Mouse (Mus musculus) neural tube, embryonic 15.5 days (tissue): ENCODE measurements around the gene Prn. TPM values are rescaled to one million over a fixed set of nuclear protein-coding genes. Genes with fewer than 3 reads are reported as not detected.

Experiments
- ATAC-seq: fragments of 200-750 bp; cut with Nextera tagmentation; 2 replicates; pipeline ENCODE4 v1.8.0; 2017; ENCODE audit warnings: mild to moderate bottlenecking, moderate TSS enrichment, moderate library complexity; ENCODE audit not compliant: low FRiP score
- H3K27ac ChIP-seq: fragments of 300-500 bp; sonication (generic); replicated peaks from 2 replicates; pipeline ENCODE4 v1.5.1; 2015; ENCODE audit warnings: mild to moderate bottlenecking, inconsistent platforms
- H3K27me3 ChIP-seq: fragments of 300-500 bp; sonication (generic); replicated peaks from 2 replicates; pipeline ENCODE4 v1.6.1; 2015; ENCODE audit warnings: inconsistent platforms
- H3K36me3 ChIP-seq: fragments of 300-500 bp; sonication (generic); 2 replicates; pipeline ENCODE4 v1.6.1; 2015; ENCODE audit warnings: inconsistent platforms
- H3K4me1 ChIP-seq: fragments of 300-500 bp; sonication (generic); 2 replicates; pipeline ENCODE4 v1.6.1; 2015; ENCODE audit warnings: inconsistent platforms
- H3K4me2 ChIP-seq: fragments of 300-500 bp; sonication (generic); 2 replicates; pipeline ENCODE4 v1.6.1; 2015; ENCODE audit warnings: inconsistent platforms, mild to moderate bottlenecking, moderate library complexity
- H3K4me3 ChIP-seq: fragments of 300-500 bp; sonication (generic); replicated peaks from 2 replicates; pipeline ENCODE4 v1.5.1; 2015; ENCODE audit warnings: mild to moderate bottlenecking, inconsistent platforms
- H3K9ac ChIP-seq: fragments of 300-500 bp; sonication (generic); replicated peaks from 2 replicates; pipeline ENCODE4 v1.6.1; 2015; ENCODE audit warnings: mild to moderate bottlenecking, inconsistent platforms
- H3K9me3 ChIP-seq: fragments of 300-500 bp; sonication (generic); replicated peaks from 2 replicates; pipeline ENCODE4 v1.6.1; 2016; ENCODE audit warnings: inconsistent platforms
- WGBS: fragments of 180-500 bp; shearing (Covaris S2); methylation state at CpG from one replicate; pipeline ENCODE4 v1.1.7; 2015; ENCODE audit warnings: mixed read lengths; 5-methylcytosine and 5-hydroxymethylcytosine counted together
- polyA plus RNA-seq: library from polyadenylated mRNA; unstranded; fragments of >200 nt; fragmentation: Nextera tagmentation; extraction: Ambion mirVana; gene quantifications from 2 replicates; pipeline ENCODE4 v1.2.1, GENCODE M21; 2015

Prn gene
- polyA plus RNA-seq, 1 experiment from 2014 or later, result not detected

DNA sequence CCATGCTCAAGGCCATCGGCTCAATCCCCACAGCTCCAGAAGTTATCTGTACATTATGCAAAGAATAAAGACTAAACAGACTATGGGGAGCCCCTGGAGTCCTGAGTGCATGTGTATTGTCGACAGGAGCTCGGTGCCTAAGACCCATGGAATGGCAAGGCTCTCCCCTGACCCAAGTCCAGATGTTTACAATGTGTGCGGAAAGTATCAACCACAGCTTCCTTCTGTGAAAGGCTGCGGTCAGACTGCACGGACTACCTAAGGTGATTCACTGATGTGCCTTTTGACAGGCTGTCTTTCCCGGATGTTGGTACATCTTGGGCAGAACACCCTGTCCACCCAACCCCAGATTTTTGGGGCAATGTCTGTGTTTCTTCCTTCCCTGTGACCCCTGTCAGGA is 21.5 kb upstream of the Prn start:
- Histone ChIP-seq H3K4me1 (peaks cover 2% of the 10 kb centered on the region; the same call in 1 of the 2 replicates), H3K36me3 (no peaks in the 10 kb centered on the region), H3K27ac (no peak overlapping the region), H3K27me3 (no peaks in the 10 kb centered on the region), H3K9me3 (no peaks in the 10 kb centered on the region), H3K9ac (no peak overlapping the region), H3K4me3 (no peak overlapping the region), H3K4me2 (no peak overlapping the region)
- 82% methylated on average over 7 of the region's 7 CpGs for WGBS
- ATAC-seq, result no peak

- no peaks in the 10 kb centered on the region for H3K27me3 ChIP-seq
- H3K4me1 ChIP-seq, result no peaks in the 10 kb centered on the region
- H3K4me3 ChIP-seq, result no peak overlapping the region
- H3K27ac ChIP-seq, result no peak overlapping the region
- no peak overlapping the region for H3K4me2 ChIP-seq
- WGBS, result 31% methylated on average over 5 of the region's 5 CpGs
- no peak overlapping the region for H3K9ac ChIP-seq
- no peaks in the 10 kb centered on the region for H3K36me3 ChIP-seq
- H3K9me3 ChIP-seq, result no peaks in the 10 kb centered on the region
- no peak for ATAC-seq
Measured at GRCm38 (mm10) chr2:131892534-131892933, 17.2 kb upstream of the Prn start.

DNA sequence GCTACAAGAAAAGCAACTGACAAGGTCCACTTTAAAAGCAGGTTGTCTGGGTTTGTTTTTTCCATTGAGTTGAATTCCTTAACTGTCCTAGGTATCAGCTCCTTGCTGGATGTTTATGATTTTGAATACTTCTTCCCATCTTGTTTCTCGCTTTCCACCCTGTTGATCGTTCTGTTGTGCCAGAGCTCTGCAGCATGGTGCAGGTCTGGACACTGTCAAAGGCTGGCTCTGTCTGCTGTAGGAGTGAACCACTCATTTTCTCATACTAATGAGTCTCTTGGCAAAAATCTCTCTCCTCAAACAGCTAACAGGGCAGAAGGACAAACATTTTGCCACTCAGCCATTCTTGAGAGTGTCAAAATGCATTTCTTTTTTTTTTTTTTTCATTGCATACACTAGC is 14.7 kb upstream of the Prn start:
- WGBS, result 91% methylated on average over 2 of the region's 2 CpGs
- no peak overlapping the region for H3K9ac ChIP-seq
- no peaks in the 10 kb centered on the region for H3K36me3 ChIP-seq
- no peak overlapping the region for H3K4me3 ChIP-seq
- no peak overlapping the region for H3K4me2 ChIP-seq
- no peaks in the 10 kb centered on the region for H3K4me1 ChIP-seq
- H3K27ac ChIP-seq, result no peak overlapping the region
- no peak for ATAC-seq
- H3K27me3 ChIP-seq, result no peaks in the 10 kb centered on the region
- H3K9me3 ChIP-seq, result no peaks in the 10 kb centered on the region

DNA sequence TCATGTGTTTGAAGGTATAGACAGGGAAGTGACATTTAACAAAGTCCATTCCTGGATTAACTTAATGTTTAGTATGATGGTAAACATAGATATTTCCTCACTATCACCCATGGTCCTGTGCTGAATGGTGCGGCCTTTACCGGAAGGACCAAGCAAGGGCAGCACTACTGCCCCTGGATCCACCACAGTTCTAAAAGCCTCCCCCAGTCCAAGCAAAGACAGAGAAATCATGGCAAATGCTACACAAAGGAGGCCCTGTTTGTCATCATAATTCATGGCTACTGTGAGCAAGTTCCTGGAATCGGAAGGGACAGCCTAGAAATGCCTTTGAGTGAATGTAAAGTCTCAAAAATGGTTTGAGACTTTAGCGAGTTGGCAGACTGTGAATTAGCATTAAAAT is 13.7 kb upstream of the Prn start:
- Histone ChIP-seq H3K4me2 (no peak overlapping the region), H3K27me3 (no peaks in the 10 kb centered on the region), H3K4me3 (no peak overlapping the region), H3K36me3 (no peaks in the 10 kb centered on the region), H3K9ac (no peak overlapping the region), H3K4me1 (no peaks in the 10 kb centered on the region), H3K27ac (no peak overlapping the region), H3K9me3 (no peaks in the 10 kb centered on the region)
- ATAC-seq, result no peak
- WGBS, result 80% methylated on average over 4 of the region's 4 CpGs

GRCm38 (mm10) chr2:131897336-131898109 is 12.2 kb upstream of the Prn start:
- no peak overlapping the region for H3K9ac ChIP-seq
- H3K4me3 ChIP-seq, result no peak overlapping the region
- no peak for ATAC-seq
- H3K36me3 ChIP-seq, result no peaks in the 10 kb centered on the region
- H3K27me3 ChIP-seq, result no peaks in the 10 kb centered on the region
- H3K9me3 ChIP-seq, result no peaks in the 10 kb centered on the region
- H3K4me2 ChIP-seq, result no peak overlapping the region
- H3K4me1 ChIP-seq, result no peaks in the 10 kb centered on the region
- H3K27ac ChIP-seq, result no peak overlapping the region
- 86% methylated on average over 12 of the region's 12 CpGs for WGBS

GRCm38 (mm10) chr2:131902423-131902822 is 7.3 kb upstream of the Prn start:
- H3K9ac ChIP-seq, result no peak overlapping the region
- H3K27ac ChIP-seq, result no peak overlapping the region
- no peaks in the 10 kb centered on the region for H3K36me3 ChIP-seq
- H3K4me2 ChIP-seq, result no peak overlapping the region
- H3K4me1 ChIP-seq, result no peaks in the 10 kb centered on the region
- no peak for ATAC-seq
- no peaks in the 10 kb centered on the region for H3K9me3 ChIP-seq
- H3K27me3 ChIP-seq, result no peaks in the 10 kb centered on the region
- H3K4me3 ChIP-seq, result no peak overlapping the region
- 44% methylated on average over 2 of the region's 3 CpGs for WGBS

- Histone ChIP-seq H3K9me3 (no peaks in the 10 kb centered on the region), H3K4me2 (no peak overlapping the region), H3K36me3 (no peaks in the 10 kb centered on the region), H3K4me1 (no peaks in the 10 kb centered on the region), H3K4me3 (no peak overlapping the region), H3K27me3 (no peaks in the 10 kb centered on the region), H3K27ac (no peak overlapping the region), H3K9ac (no peak overlapping the region)
- 54% methylated on average over 8 of the region's 8 CpGs for WGBS
- no peak for ATAC-seq
Measured at GRCm38 (mm10) chr2:131902867-131903266, 6.9 kb upstream of the Prn start.

GRCm38 (mm10) chr2:131905025-131905424 is 4.7 kb upstream of the Prn start:
- no peaks in the 10 kb centered on the region for H3K27me3 ChIP-seq
- no peak overlapping the region for H3K27ac ChIP-seq
- no peak overlapping the region for H3K4me2 ChIP-seq
- no peak for ATAC-seq
- H3K4me3 ChIP-seq, result no peak overlapping the region
- no peaks in the 10 kb centered on the region for H3K36me3 ChIP-seq
- no peaks in the 10 kb centered on the region for H3K9me3 ChIP-seq
- H3K9ac ChIP-seq, result no peak overlapping the region
- WGBS, result 74% methylated on average over 5 of the region's 5 CpGs
- peaks cover 5% of the 10 kb centered on the region; the same call in 1 of the 2 replicates for H3K4me1 ChIP-seq

DNA sequence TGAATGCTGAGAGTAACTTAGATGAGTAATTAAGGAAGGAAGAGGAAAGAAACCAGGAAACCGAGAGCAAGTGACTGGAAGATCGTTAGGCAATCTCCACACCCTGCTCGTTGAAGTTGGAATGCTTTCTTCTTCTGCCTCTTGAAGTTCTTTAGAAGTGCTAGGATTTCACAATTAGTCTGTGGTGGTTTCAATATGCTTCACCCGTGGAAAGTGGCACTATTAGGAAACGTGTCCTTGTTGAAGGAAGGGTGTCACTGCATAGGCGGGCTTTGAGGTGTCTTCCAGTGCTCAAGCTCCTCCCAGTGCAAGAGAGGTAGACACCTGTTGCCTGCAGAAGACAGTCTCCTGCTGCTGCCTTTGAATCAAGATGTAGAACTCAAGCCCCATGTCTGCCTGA is 4.0 kb upstream of the Prn start:
- H3K9ac ChIP-seq, result no peak overlapping the region
- H3K27me3 ChIP-seq, result no peaks in the 10 kb centered on the region
- H3K4me2 ChIP-seq, result no peak overlapping the region
- peaks cover 9% of the 10 kb centered on the region for H3K4me1 ChIP-seq
- no peak for ATAC-seq
- WGBS, result 71% methylated on average over 6 of the region's 6 CpGs
- no peak overlapping the region for H3K27ac ChIP-seq
- H3K36me3 ChIP-seq, result no peaks in the 10 kb centered on the region
- H3K9me3 ChIP-seq, result no peaks in the 10 kb centered on the region
- no peak overlapping the region for H3K4me3 ChIP-seq

DNA sequence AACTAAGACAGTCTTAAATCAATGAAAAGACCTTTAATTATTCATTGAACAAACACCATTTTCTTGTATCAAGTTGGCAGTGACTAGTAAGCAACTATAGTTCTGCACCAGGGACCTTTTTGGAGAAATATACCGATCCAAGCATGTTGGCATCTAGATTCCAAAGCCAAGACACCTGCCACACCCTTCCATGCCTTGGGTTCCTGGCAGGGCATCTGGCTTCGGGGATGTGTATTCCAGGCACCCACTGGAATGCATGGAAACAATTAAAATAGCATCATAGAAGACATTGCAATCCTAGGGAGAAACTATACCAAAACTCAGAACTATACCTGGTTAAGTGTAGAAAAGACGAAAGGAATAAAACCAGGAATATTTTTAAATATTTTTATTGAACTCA is 3.5 kb upstream of the Prn start:
- H3K4me1 ChIP-seq, result peaks cover 14% of the 10 kb centered on the region
- no peak overlapping the region for H3K9ac ChIP-seq
- H3K4me2 ChIP-seq, result no peak overlapping the region
- no peak for ATAC-seq
- no peak overlapping the region for H3K4me3 ChIP-seq
- WGBS, result 90% methylated on average over 3 of the region's 3 CpGs
- H3K9me3 ChIP-seq, result no peaks in the 10 kb centered on the region
- no peak overlapping the region for H3K27ac ChIP-seq
- no peaks in the 10 kb centered on the region for H3K27me3 ChIP-seq
- H3K36me3 ChIP-seq, result no peaks in the 10 kb centered on the region

GRCm38 (mm10) chr2:131906846-131907245 is 2.9 kb upstream of the Prn start:
- H3K9me3 ChIP-seq, result no peaks in the 10 kb centered on the region
- H3K27ac ChIP-seq, result no peak overlapping the region
- H3K9ac ChIP-seq, result no peak overlapping the region
- H3K36me3 ChIP-seq, result no peaks in the 10 kb centered on the region
- no peak overlapping the region for H3K4me3 ChIP-seq
- H3K27me3 ChIP-seq, result no peaks in the 10 kb centered on the region
- no peak for ATAC-seq
- peaks cover 20% of the 10 kb centered on the region for H3K4me1 ChIP-seq
- 91% methylated on average over 1 of the region's 1 CpGs for WGBS
- H3K4me2 ChIP-seq, result no peak overlapping the region

DNA sequence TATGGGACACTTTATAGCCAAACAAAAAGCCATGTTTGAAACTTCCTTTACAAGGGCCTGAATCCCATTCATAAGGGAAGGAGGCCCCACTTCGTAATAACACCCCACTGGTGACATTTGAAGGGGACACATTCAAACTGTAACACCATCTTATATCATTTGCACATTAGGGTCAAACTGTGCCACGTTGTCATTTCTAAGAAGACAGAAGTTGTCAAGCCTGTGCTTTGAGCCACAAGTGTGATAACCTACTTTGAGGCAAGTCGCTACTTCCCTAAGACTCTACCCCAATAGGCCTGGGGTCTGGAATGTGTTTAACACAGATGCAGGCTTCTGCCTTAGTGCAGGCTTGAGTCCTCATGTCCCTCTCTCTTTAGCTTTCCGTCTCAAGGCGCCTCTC is 2.4 kb upstream of the Prn start:
- H3K27me3 ChIP-seq, result no peaks in the 10 kb centered on the region
- H3K4me1 ChIP-seq, result peaks cover 24% of the 10 kb centered on the region
- H3K9ac ChIP-seq, result no peak overlapping the region
- no peak for ATAC-seq
- H3K36me3 ChIP-seq, result no peaks in the 10 kb centered on the region
- no peak overlapping the region for H3K27ac ChIP-seq
- no peaks in the 10 kb centered on the region for H3K9me3 ChIP-seq
- 86% methylated on average over 5 of the region's 5 CpGs for WGBS
- H3K4me3 ChIP-seq, result no peak overlapping the region
- H3K4me2 ChIP-seq, result no peak overlapping the region
